Mouse (Mus musculus) lung, adult 2 months (tissue): ENCODE measurements around the gene Vsx2. TPM values are rescaled to one million over a fixed set of nuclear protein-coding genes. Genes with fewer than 3 reads are reported as not detected.
A peak's percentile ranks its signal among the peaks of the same experiment; 100 is the strongest.

Experiments
- DNase-seq: peaks from one replicate; pipeline ENCODE4 v3.0.0; 2022
- H3K4me1 ChIP-seq: fragments of 200-500 bp; 2 replicates; pipeline ENCODE4 v1.6.1; 2011; ENCODE audit warnings: low read length; ENCODE audit not compliant: control insufficient read depth, insufficient read depth
- H3K4me3 ChIP-seq: fragments of 200-500 bp; replicated peaks from 2 replicates; pipeline ENCODE3; 2011; ENCODE audit warnings: low read depth, mild to moderate bottlenecking, control low read depth, low read length; ENCODE audit errors: extremely low read depth
- CTCF ChIP-seq: fragments of 200-500 bp; IDR thresholded peaks from 2 replicates; pipeline ENCODE4 v1.5.1; 2011; ENCODE audit warnings: mild to moderate bottlenecking, low read length, control low read depth; ENCODE audit not compliant: insufficient read depth
- POLR2A ChIP-seq: fragments of 200-500 bp; IDR thresholded peaks from 2 replicates; pipeline ENCODE4 v1.6.1; 2011; ENCODE audit warnings: low read depth, mild to moderate bottlenecking, control low read depth, low read length, borderline replicate concordance; ENCODE audit errors: extremely low read depth
- WGBS: fragments of 180-500 bp; shearing (Covaris S2); methylation state at CpG from one replicate; pipeline ENCODE4 v1.1.7; 2018; 5-methylcytosine and 5-hydroxymethylcytosine counted together
- polyA plus RNA-seq: library from polyadenylated mRNA; depleted of rRNA; stranded (reverse); fragments of >200 nt; gene quantifications from 2 replicates; pipeline ENCODE4 v1.2.3, GENCODE M21; 2012

Vsx2 gene
- polyA plus RNA-seq, 1 experiment = not detected

GRCm38 (mm10) chr12:84605860-84606259 lies 36.3 kb downstream of the Vsx2 start:
- TF ChIP-seq POLR2A (no peak), CTCF (peak; percentile 32; the same call in 1 of the 2 replicates)
- no peak for DNase-seq
- H3K4me1 ChIP-seq = no peaks in the 10 kb centered on the region
- 76% methylated on average over 7 of the region's 7 CpGs for WGBS
- no peak overlapping the region for H3K4me3 ChIP-seq

- DNase-seq = no peak
- Histone ChIP-seq H3K4me1 (peaks cover 5% of the 10 kb centered on the region; the same call in 1 of the 2 replicates), H3K4me3 (no peak overlapping the region)
- no peak for TF ChIP-seq POLR2A
- TF ChIP-seq CTCF = no peak
- 86% methylated on average over 10 of the region's 10 CpGs for WGBS
These were observed 42.2 kb downstream of the Vsx2 start for GRCm38 (mm10) chr12:84611718-84612117.

GRCm38 (mm10) chr12:84612518-84612917 lies 43.0 kb downstream of the Vsx2 start:
- 69% methylated on average over 8 of the region's 8 CpGs for WGBS
- no peak for DNase-seq
- no peak overlapping the region for H3K4me3 ChIP-seq
- peaks cover 5% of the 10 kb centered on the region; the same call in 1 of the 2 replicates for H3K4me1 ChIP-seq
- TF ChIP-seq POLR2A (no peak), CTCF (no peak)

GRCm38 (mm10) chr12:84614001-84614400 lies 44.4 kb downstream of the Vsx2 start:
- 82% methylated on average over 11 of the region's 11 CpGs for WGBS
- Histone ChIP-seq H3K4me3 (no peak overlapping the region), H3K4me1 (peaks cover 5% of the 10 kb centered on the region; the same call in 1 of the 2 replicates)
- TF ChIP-seq POLR2A (no peak), CTCF (no peak)
- no peak for DNase-seq

GRCm38 (mm10) chr12:84614524-84614923 lies 45.0 kb downstream of the Vsx2 start:
- Histone ChIP-seq H3K4me1 (peaks cover 5% of the 10 kb centered on the region; the same call in 1 of the 2 replicates), H3K4me3 (no peak overlapping the region)
- WGBS = 47% methylated on average over 7 of the region's 7 CpGs
- peak; percentile 13 for DNase-seq
- TF ChIP-seq POLR2A = no peak
- no peak for TF ChIP-seq CTCF

GRCm38 (mm10) chr12:84616977-84617630 lies 47.5 kb downstream of the Vsx2 start, which contains the start of gene Abcd4:
TSS of gene Abcd4 (minus strand) at chr12:84617413.
- Histone ChIP-seq H3K4me3 (peak within 1 kb of the TSS; percentile 77), H3K4me1 (peaks cover 5% of the 10 kb centered on the region; the same call in 1 of the 2 replicates)
- TF ChIP-seq CTCF (peak; percentile 52), POLR2A (peak; percentile 83)
- WGBS = under 1% methylated on average over 34 of the region's 34 CpGs
- peak; percentile 89 for DNase-seq

GRCm38 (mm10) chr12:84617663-84618062 lies 48.1 kb downstream of the Vsx2 start:
- peak overlapping the region; percentile 62 for H3K4me3 ChIP-seq
- H3K4me1 ChIP-seq = peaks cover 5% of the 10 kb centered on the region; the same call in 1 of the 2 replicates
- TF ChIP-seq POLR2A (no peak), CTCF (no peak)
- 5% methylated on average over 10 of the region's 10 CpGs for WGBS
- peak; percentile 16 for DNase-seq

- no peak overlapping the region for H3K4me3 ChIP-seq
- no peak for TF ChIP-seq CTCF
- TF ChIP-seq POLR2A = no peak
- H3K4me1 ChIP-seq = no peaks in the 10 kb centered on the region
- no peak for DNase-seq
These were observed 51.4 kb downstream of the Vsx2 start for GRCm38 (mm10) chr12:84620975-84621374.

GRCm38 (mm10) chr12:84624601-84625000 lies 55.0 kb downstream of the Vsx2 start:
- DNase-seq = no peak
- H3K4me3 ChIP-seq = no peak overlapping the region
- 31% methylated on average over 8 of the region's 8 CpGs for WGBS
- H3K4me1 ChIP-seq = no peaks in the 10 kb centered on the region
- TF ChIP-seq POLR2A (no peak), CTCF (no peak)

- TF ChIP-seq POLR2A = no peak
- TF ChIP-seq CTCF = no peak
- Histone ChIP-seq H3K4me3 (no peak overlapping the region), H3K4me1 (no peaks in the 10 kb centered on the region)
- whole genome bisulfite sequencing = 8% methylated on average over 9 of the region's 9 CpGs
- DNase-seq = no peak
These were observed 55.6 kb downstream of the Vsx2 start for GRCm38 (mm10) chr12:84625116-84625515.
